Mouse (Mus musculus): Measurements from ENCODE around the gene Lcn2. TPM values are rescaled to one million over a fixed set of nuclear protein-coding genes. Genes with fewer than 3 reads are reported as not detected.

Lcn2 gene
- 344 and 392 TPM in 2 replicates for polyA plus RNA-seq (2012)

GRCm38 (mm10) chr2:32387706-32388490, at the start of gene Lcn2:
TSS of gene Lcn2 (minus strand) at chr2:32388252.

GRCm38 (mm10) chr2:32395484-32395945, 7.5 kb upstream of the Lcn2 start, which contains the start of gene Ptges2:
TSS of gene Ptges2 (plus strand) at chr2:32395896.

GRCm38 (mm10) chr2:32381775-32382223, 6.3 kb downstream of the Lcn2 start, which contains the start of gene 1110008P14Rik:
TSS of gene 1110008P14Rik (minus strand) at chr2:32381938.

GRCm38 (mm10) chr2:32353007-32353542, 35.0 kb downstream of the Lcn2 start, which contains the start of gene Dnm1:
TSS of gene Dnm1 (minus strand) at chr2:32353338.

GRCm38 (mm10) chr2:32352151-32353006, 35.7 kb downstream of the Lcn2 start, which contains the start of gene Ciz1:
TSS of gene Ciz1 (plus strand) at chr2:32352327.

Other genes starting within 250 kb of the Lcn2 start
- 51.0 and 68.3 TPM in 2 replicates for gene Prrc2b, start 237.2 kb downstream of the Lcn2 start, polyA plus RNA-seq (2012)
- gene Pomt1, start 151.7 kb downstream of the Lcn2 start, polyA plus RNA-seq (2012): 25.3 and 27.2 TPM in 2 replicates
- gene Uck1, start 128.1 kb downstream of the Lcn2 start, polyA plus RNA-seq (2012): 76.4 and 86.0 TPM in 2 replicates
- gene Golga2, start 100.9 kb downstream of the Lcn2 start, polyA plus RNA-seq (2012): 31.1 and 37.8 TPM in 2 replicates
- 327 and 356 TPM in 2 replicates for gene Swi5, start 100.2 kb downstream of the Lcn2 start, polyA plus RNA-seq (2012)
- gene Ciz1, start 35.9 kb downstream of the Lcn2 start, polyA plus RNA-seq (2012): 331 and 409 TPM in 2 replicates
- 0.74 and 0.85 TPM in 2 replicates for gene Dnm1, start 34.9 kb downstream of the Lcn2 start, polyA plus RNA-seq (2012)
- gene 1110008P14Rik, start 6.3 kb downstream of the Lcn2 start, polyA plus RNA-seq (2012): 47.1 and 56.7 TPM in 2 replicates
- 5.8 and 6.1 TPM in 2 replicates for gene Ptges2, start 7.6 kb upstream of the Lcn2 start, polyA plus RNA-seq (2012)
- 3.2 and 6.1 TPM in 2 replicates for gene Naif1, start 62.2 kb upstream of the Lcn2 start, polyA plus RNA-seq (2012)
- gene Slc25a25, start 63.2 kb upstream of the Lcn2 start, polyA plus RNA-seq (2012): 21.5 and 26.0 TPM in 2 replicates
- 11.1 and 12.4 TPM in 2 replicates for gene Fam102a, start 147.1 kb upstream of the Lcn2 start, polyA plus RNA-seq (2012)
- gene Dpm2, start 182.6 kb upstream of the Lcn2 start, polyA plus RNA-seq (2012): 7.6 and 9.2 TPM in 2 replicates
- gene Pip5kl1, start 186.5 kb upstream of the Lcn2 start, polyA plus RNA-seq (2012): 0.05 TPM in 1 of 2 replicates, not detected in the other
- not detected in 2 replicates for gene 9430097D07Rik, start 187.4 kb upstream of the Lcn2 start, polyA plus RNA-seq (2012)
- 50.3 and 53.0 TPM in 2 replicates for gene St6galnac4, start 198.8 kb upstream of the Lcn2 start, polyA plus RNA-seq (2012)
- 45.6 and 49.4 TPM in 2 replicates for gene St6galnac6, start 211.5 kb upstream of the Lcn2 start, polyA plus RNA-seq (2012)
- 1.7 and 1.8 TPM in 2 replicates for gene Ak1, start 233.5 kb upstream of the Lcn2 start, polyA plus RNA-seq (2012)